Mouse (Mus musculus): Measurements from ENCODE around the gene Dad1.

- TF ChIP-seq CTCF (IDR thresholded peaks at IDR 0.05; ENCODE audit: low read depth, low read length) (no peak), POLR2A (IDR thresholded peaks at IDR 0.05; ENCODE audit: borderline replicate concordance, low read depth, low read length) (no peak)
Measured at GRCm38 (mm10) chr14:54250122-54250521, 3.8 kb downstream of the Dad1 start.

Measured in bone marrow macrophage, adult 2 months (primary cell).